Mouse (Mus musculus) limb, embryonic 15.5 days (tissue): ENCODE data around the gene Pdlim5. TPM values are rescaled to one million over a fixed set of nuclear protein-coding genes. Genes with fewer than 3 reads are reported as not detected.
A peak's percentile ranks its signal among the peaks of the same experiment; 100 is the strongest.

Experiments used
- ATAC-seq: fragments of 200-750 bp; cut with Nextera tagmentation; 2 replicates; pipeline ENCODE4 v1.8.0; 2017; ENCODE audit warnings: low read depth, moderate TSS enrichment; ENCODE audit not compliant: insufficient number of reproducible peaks, low FRiP score, low TSS enrichment
- H3K27ac ChIP-seq: fragments of 300-500 bp; sonication (generic); 2 replicates; pipeline ENCODE4 v1.5.1; 2015; ENCODE audit warnings: moderate library complexity, mild to moderate bottlenecking, inconsistent platforms
- H3K27me3 ChIP-seq: fragments of 300-500 bp; sonication (generic); 2 replicates; pipeline ENCODE4 v1.6.1; 2015; ENCODE audit warnings: inconsistent platforms
- H3K36me3 ChIP-seq: fragments of 300-500 bp; sonication (generic); 2 replicates; pipeline ENCODE4 v1.6.1; 2015; ENCODE audit warnings: inconsistent platforms
- H3K4me1 ChIP-seq: fragments of 300-500 bp; sonication (generic); 2 replicates; pipeline ENCODE4 v1.6.1; 2015; ENCODE audit warnings: inconsistent platforms
- H3K4me2 ChIP-seq: fragments of 300-500 bp; sonication (generic); 2 replicates; pipeline ENCODE4 v1.6.1; 2015; ENCODE audit warnings: mild to moderate bottlenecking, inconsistent platforms
- H3K4me3 ChIP-seq: fragments of 300-500 bp; sonication (generic); 2 replicates; pipeline ENCODE4 v1.5.1; 2015; ENCODE audit warnings: mild to moderate bottlenecking, inconsistent platforms
- H3K9ac ChIP-seq: fragments of 300-500 bp; sonication (generic); 2 replicates; pipeline ENCODE4 v1.6.1; 2015; ENCODE audit warnings: inconsistent platforms
- H3K9me3 ChIP-seq: fragments of 300-500 bp; sonication (generic); 2 replicates; pipeline ENCODE4 v1.6.1; 2016; ENCODE audit warnings: inconsistent platforms
- WGBS: fragments of 180-500 bp; shearing (Covaris S2); methylation state at CpG from one replicate; pipeline ENCODE4 v1.1.7; 2015; 5-methylcytosine and 5-hydroxymethylcytosine counted together
- polyA plus RNA-seq: library from polyadenylated mRNA; unstranded; fragments of >200 nt; fragmentation: Nextera tagmentation; extraction: Ambion mirVana; gene quantifications from 2 replicates; pipeline ENCODE4 v1.2.1, GENCODE M21; 2015

The Pdlim5 gene
- polyA plus RNA-seq, 1 experiment from 2014 or later, result 45.8 TPM

DNA sequence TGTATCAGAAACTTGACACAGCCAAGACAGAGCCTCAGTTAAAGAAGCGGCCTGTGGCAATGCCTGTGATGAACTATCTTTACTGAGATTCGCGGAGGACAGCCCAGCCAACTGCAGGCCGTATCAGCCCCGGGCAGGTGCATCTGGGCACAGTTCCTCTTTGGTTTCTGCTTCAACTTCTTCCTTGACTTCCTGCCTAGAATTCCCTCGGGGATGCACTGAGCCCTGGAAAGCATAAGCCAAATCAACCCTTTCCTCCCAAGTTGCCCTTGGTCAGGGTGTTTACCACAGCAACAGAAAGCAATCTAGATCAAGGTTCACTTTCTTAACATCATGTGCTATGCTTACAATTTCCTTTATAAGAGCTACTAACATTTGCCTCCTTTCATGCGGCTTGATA lies 101.9 kb downstream of the Pdlim5 start:
- Histone ChIP-seq H3K27me3 (0 out of 2 replicates have a peak, but pooled peaks cover 4% of the 10 kb centered on the region), H3K36me3 (no peaks in the 10 kb centered on the region), H3K9ac (no peak overlapping the region), H3K4me2 (no peak overlapping the region), H3K4me1 (no peaks in the 10 kb centered on the region), H3K27ac (no peak overlapping the region), H3K9me3 (no peaks in the 10 kb centered on the region), H3K4me3 (no peak overlapping the region)
- no peak for ATAC-seq
- 72% methylated on average over 7 of the region's 7 CpGs for WGBS

DNA sequence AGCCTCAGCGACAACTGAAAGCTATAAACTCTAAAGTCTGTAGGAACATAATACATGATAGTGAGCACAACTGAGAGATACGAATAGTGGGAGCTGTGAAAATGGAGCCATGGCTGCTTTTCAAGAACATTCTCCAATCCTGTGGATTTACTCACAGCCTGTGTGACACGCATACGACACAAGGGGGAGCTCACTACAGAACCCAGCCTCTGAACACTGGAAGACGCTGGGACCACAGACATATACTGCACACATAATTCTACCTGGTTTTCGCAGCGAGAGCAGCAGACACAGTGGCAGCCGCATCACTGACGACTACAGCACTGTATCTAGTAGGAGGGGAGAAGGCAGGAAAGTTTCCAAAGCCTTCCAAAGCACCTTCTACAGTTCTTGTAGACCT lies 112.8 kb downstream of the Pdlim5 start:
- WGBS, result 44% methylated on average over 9 of the region's 9 CpGs
- H3K9me3 ChIP-seq, result no peaks in the 10 kb centered on the region
- H3K4me3 ChIP-seq, result peak overlapping the region; percentile 13; the same call in 1 of the 2 replicates
- H3K4me2 ChIP-seq, result no peak overlapping the region
- no peaks in the 10 kb centered on the region for H3K36me3 ChIP-seq
- no peak overlapping the region for H3K27ac ChIP-seq
- no peak for ATAC-seq
- H3K9ac ChIP-seq, result no peak overlapping the region
- H3K4me1 ChIP-seq, result 0 out of 2 replicates have a peak, but pooled peaks cover 2% of the 10 kb centered on the region
- H3K27me3 ChIP-seq, result no peaks in the 10 kb centered on the region

DNA sequence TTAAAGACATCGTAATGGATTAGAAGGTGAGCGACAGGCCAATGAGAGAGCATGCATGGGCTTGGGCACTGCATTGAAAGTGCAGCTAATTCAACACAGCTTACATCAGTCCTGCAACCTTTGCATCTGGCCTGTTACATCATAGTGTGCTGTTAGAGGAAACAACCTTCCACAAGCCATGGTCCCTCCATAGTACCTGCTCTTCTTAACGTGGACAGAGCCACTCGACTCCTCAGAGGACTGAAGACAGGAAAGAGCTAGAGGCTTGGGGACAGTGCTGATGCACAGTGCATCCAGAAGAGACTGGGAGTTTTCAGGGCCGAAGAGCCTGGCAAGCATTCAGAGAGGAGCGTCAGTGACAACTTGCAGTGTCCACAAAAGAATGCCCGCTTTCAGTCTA lies 113.8 kb downstream of the Pdlim5 start:
- Histone ChIP-seq H3K4me2 (no peak overlapping the region), H3K27ac (no peak overlapping the region), H3K4me1 (0 out of 2 replicates have a peak, but pooled peaks cover 2% of the 10 kb centered on the region), H3K27me3 (no peaks in the 10 kb centered on the region), H3K9me3 (no peaks in the 10 kb centered on the region), H3K4me3 (no peak overlapping the region), H3K9ac (no peak overlapping the region), H3K36me3 (no peaks in the 10 kb centered on the region)
- WGBS, result 71% methylated on average over 7 of the region's 7 CpGs
- no peak for ATAC-seq

DNA sequence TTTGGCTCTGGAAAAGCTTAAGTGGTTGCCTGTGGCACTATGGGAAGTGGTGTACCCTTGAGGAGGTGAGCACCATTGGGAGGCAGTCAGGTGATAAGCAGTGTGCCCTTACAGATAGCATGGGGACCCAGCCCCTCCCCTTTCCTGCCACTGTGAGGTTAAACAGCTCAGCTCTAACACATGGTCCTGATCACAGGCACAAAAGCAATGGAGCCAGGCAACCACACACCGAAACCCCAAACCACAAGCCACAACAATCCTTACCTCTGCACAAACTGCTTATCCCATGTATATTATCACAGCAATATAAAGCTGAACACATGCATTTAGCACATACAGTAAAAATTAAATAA lies 114.4 kb downstream of the Pdlim5 start:
- Histone ChIP-seq H3K9me3 (no peaks in the 10 kb centered on the region), H3K4me2 (no peak overlapping the region), H3K4me3 (no peak overlapping the region), H3K27me3 (no peaks in the 10 kb centered on the region), H3K27ac (no peak overlapping the region), H3K9ac (no peak overlapping the region), H3K36me3 (no peaks in the 10 kb centered on the region), H3K4me1 (0 out of 2 replicates have a peak, but pooled peaks cover 2% of the 10 kb centered on the region)
- 44% methylated on average over 1 of the region's 1 CpGs for WGBS
- ATAC-seq, result no peak

DNA sequence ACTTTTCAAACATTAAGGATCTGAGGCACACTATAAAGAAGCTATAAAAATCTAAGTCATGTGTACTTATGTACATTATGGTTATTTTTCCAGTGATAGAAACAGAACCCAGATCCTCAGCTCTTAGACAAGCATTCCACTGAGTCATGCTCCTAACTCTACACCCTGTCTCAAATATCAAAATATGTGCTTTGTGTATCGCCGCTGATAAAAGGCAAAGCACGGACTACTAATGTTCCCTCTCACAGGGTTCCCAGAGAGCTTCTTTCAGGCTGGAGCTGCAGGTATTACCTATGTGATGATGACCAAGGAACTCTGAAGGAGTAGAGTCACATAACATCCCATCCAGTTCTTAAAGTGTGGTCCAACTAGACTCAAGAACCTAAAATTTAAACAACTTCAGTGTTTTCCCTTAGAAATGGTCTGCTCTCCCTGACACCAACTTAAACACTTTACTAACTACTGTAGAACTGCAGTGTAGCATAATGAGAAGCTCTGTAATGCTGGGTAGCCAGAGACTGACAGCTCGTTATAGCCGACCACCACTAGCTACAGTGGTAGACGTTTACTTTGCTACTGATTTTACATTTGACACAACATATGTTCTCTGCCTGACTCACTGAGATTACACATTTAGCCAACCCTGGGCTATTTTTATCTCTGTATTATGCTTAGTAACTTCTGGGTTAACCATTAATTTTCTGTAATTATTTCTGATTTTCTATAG lies 115.0 kb downstream of the Pdlim5 start:
- no peak overlapping the region for H3K4me3 ChIP-seq
- H3K27me3 ChIP-seq, result no peaks in the 10 kb centered on the region
- H3K4me1 ChIP-seq, result 0 out of 2 replicates have a peak, but pooled peaks cover 2% of the 10 kb centered on the region
- no peaks in the 10 kb centered on the region for H3K36me3 ChIP-seq
- no peaks in the 10 kb centered on the region for H3K9me3 ChIP-seq
- H3K27ac ChIP-seq, result no peak overlapping the region
- no peak overlapping the region for H3K9ac ChIP-seq
- no peak for ATAC-seq
- WGBS, result 52% methylated on average over 6 of the region's 6 CpGs
- no peak overlapping the region for H3K4me2 ChIP-seq

DNA sequence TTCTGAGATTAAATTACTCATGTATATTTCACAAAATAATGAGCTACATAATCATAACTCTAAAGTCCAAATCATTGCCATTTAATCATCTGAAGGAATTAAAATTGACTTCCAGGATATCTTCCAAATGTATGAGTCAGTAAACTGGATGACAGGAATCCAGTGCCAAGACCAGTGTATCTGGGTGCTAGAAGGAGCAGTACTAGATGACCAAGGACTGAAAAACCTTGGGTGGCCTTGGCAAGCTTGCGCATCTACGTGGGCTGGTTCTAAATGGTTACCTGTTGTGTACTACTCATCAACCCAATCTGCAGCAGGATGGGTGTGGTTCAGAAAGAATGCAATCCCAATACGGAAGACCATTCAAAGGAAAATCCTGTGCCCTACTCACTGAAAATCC lies 116.5 kb downstream of the Pdlim5 start:
- Histone ChIP-seq H3K27me3 (no peaks in the 10 kb centered on the region), H3K9ac (no peak overlapping the region), H3K36me3 (no peaks in the 10 kb centered on the region), H3K4me3 (no peak overlapping the region), H3K9me3 (no peaks in the 10 kb centered on the region), H3K27ac (no peak overlapping the region), H3K4me2 (no peak overlapping the region), H3K4me1 (0 out of 2 replicates have a peak, but pooled peaks cover 2% of the 10 kb centered on the region)
- no peak for ATAC-seq
- WGBS, result 90% methylated on average over 3 of the region's 3 CpGs

DNA sequence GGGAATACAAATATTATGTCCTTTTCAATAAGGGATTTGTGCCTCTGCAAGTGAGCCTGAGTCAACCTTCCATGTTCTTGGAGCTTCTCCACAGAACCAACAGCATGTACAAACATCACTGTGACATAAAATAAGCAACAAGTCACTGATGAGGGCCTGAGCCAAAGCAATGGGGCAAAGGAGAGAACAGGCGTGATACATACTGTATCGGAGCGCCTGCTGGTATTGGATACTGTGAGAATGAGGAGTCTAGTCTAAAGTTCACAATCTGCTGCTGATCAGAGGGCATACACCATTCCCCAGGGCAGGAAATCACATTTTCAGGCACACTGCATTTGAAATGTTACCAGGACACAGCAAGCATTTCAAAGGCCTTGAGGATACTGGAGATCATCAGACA lies 119.0 kb downstream of the Pdlim5 start:
- no peaks in the 10 kb centered on the region for H3K36me3 ChIP-seq
- ATAC-seq, result no peak
- no peaks in the 10 kb centered on the region for H3K9me3 ChIP-seq
- H3K4me1 ChIP-seq, result 0 out of 2 replicates have a peak, but pooled peaks cover under 1% of the 10 kb centered on the region
- no peak overlapping the region for H3K4me2 ChIP-seq
- WGBS, result 88% methylated on average over 3 of the region's 3 CpGs
- no peaks in the 10 kb centered on the region for H3K27me3 ChIP-seq
- H3K9ac ChIP-seq, result no peak overlapping the region
- no peak overlapping the region for H3K27ac ChIP-seq
- H3K4me3 ChIP-seq, result no peak overlapping the region

DNA sequence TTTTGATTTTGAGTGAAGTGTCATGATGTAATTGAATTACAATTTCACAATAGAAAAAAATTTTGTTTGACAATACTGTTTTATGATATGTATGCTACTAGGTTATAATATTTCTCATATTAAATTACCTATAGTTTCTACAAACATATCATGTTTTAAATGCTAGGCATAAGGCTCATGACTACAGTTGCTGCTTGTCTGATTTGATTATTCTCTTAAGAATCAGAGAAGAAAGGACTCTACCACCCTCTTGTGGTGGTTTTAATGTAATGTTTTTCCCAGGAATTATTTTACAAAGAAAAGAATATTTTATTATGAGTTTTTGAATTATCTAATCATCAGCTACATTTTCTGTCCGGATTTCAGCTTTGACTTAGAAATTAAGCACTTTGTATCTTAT lies 120.5 kb downstream of the Pdlim5 start:
- WGBS, result 5% methylated on average over 1 of the region's 1 CpGs
- Histone ChIP-seq H3K9ac (no peak overlapping the region), H3K4me1 (no peaks in the 10 kb centered on the region), H3K27me3 (peaks cover 6% of the 10 kb centered on the region; the same call in 1 of the 2 replicates), H3K36me3 (no peaks in the 10 kb centered on the region), H3K4me2 (no peak overlapping the region), H3K4me3 (no peak overlapping the region), H3K27ac (no peak overlapping the region), H3K9me3 (no peaks in the 10 kb centered on the region)
- ATAC-seq, result no peak

DNA sequence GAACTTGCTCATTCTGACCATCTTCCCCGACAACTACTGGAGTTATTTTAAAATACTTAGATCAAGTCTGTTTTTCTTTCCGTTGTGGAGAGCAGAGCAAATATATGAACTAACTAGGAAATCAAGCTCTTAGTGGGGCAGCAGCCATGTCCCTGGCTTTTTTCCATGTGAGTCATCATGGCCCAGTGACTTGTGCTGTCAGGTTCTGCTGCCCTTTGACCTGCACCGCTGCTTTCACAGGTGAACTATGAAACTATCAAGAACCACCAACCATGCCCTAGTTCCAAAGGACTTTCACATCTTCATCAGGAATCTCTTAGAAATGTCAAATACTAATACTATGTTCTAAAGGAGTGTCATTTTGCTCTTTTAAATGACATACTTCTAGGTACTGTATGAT lies 121.0 kb downstream of the Pdlim5 start:
- Histone ChIP-seq H3K27me3 (peaks cover 6% of the 10 kb centered on the region; the same call in 1 of the 2 replicates), H3K27ac (no peak overlapping the region), H3K9me3 (no peaks in the 10 kb centered on the region), H3K4me2 (no peak overlapping the region), H3K36me3 (no peaks in the 10 kb centered on the region), H3K4me1 (no peaks in the 10 kb centered on the region), H3K9ac (no peak overlapping the region), H3K4me3 (no peak overlapping the region)
- 81% methylated on average over 3 of the region's 3 CpGs for WGBS
- no peak for ATAC-seq

DNA sequence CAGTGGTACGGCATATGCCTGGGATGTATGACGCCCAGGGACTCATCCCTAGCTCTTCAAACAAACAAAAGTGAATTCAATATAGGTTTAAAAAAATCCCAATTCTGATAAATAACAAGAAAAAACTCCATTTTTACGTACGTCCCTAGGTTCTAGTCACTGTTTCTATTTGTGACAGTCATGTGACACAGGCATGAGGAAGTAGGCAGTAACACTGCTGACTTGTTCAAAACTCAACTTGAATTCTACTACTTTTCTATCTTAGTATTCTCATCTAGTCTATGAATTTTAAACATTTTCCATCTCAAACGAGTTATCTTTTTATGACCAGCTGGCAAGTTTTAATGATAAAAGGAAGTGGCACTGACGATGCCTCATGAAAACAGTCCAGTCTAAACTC lies 122.2 kb downstream of the Pdlim5 start:
- Histone ChIP-seq H3K27ac (no peak overlapping the region), H3K36me3 (no peaks in the 10 kb centered on the region), H3K9ac (no peak overlapping the region), H3K27me3 (peaks cover 6% of the 10 kb centered on the region; the same call in 1 of the 2 replicates), H3K4me3 (no peak overlapping the region), H3K4me2 (no peak overlapping the region), H3K9me3 (no peaks in the 10 kb centered on the region), H3K4me1 (no peaks in the 10 kb centered on the region)
- 78% methylated on average over 6 of the region's 6 CpGs for WGBS
- ATAC-seq, result no peak

DNA sequence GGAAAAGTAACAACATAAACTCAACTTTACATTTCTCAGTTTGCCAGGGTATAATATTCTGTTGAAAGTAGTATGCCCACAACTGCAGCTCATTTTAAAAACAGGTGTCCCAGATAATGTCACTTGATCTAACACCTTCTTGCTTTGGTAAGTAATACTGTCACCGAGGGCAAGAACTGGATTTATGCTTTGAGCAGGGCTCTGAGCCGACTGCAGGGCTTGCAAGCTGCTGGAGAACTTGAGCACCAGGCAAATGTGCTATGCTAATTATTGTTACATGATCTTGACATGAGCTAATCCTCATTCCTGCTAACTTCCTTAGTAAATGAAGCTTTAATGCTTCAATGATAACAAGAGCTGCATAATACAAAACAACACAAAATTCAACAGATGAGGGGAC lies 139.1 kb downstream of the Pdlim5 start:
- H3K4me2 ChIP-seq, result no peak overlapping the region
- H3K27me3 ChIP-seq, result 0 out of 2 replicates have a peak, but pooled peaks cover 4% of the 10 kb centered on the region
- H3K27ac ChIP-seq, result no peak overlapping the region
- WGBS, result 16% methylated on average over 2 of the region's 2 CpGs
- H3K4me1 ChIP-seq, result no peaks in the 10 kb centered on the region
- no peaks in the 10 kb centered on the region for H3K9me3 ChIP-seq
- H3K4me3 ChIP-seq, result no peak overlapping the region
- H3K9ac ChIP-seq, result no peak overlapping the region
- no peak for ATAC-seq
- H3K36me3 ChIP-seq, result no peaks in the 10 kb centered on the region

DNA sequence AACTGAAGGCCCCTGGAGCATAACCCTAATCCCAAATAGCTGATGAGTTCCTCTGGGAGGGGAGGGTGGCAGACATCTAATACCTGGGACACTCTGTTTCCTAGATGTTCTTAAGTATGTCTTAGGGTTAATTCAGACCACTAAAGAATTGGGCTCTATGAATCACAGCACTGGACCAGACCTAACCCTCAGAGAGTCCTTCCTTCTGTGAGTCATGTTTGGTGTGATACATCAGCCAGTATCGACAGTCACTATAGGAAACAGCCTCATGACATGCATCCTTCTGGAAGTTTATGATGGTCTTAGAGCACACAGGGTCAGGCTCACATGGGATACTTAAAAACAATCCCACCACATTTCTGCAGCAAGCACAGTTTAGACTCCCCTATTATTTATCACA lies 143.4 kb downstream of the Pdlim5 start:
- no peak overlapping the region for H3K27ac ChIP-seq
- H3K4me1 ChIP-seq, result no peaks in the 10 kb centered on the region
- ATAC-seq, result no peak
- no peak overlapping the region for H3K4me2 ChIP-seq
- H3K27me3 ChIP-seq, result 0 out of 2 replicates have a peak, but pooled peaks cover 4% of the 10 kb centered on the region
- WGBS, result 76% methylated on average over 1 of the region's 1 CpGs
- H3K9me3 ChIP-seq, result no peaks in the 10 kb centered on the region
- H3K9ac ChIP-seq, result no peak overlapping the region
- H3K36me3 ChIP-seq, result no peaks in the 10 kb centered on the region
- no peak overlapping the region for H3K4me3 ChIP-seq
